Mouse (Mus musculus) lung, embryonic 15.5 days (tissue): ENCODE results near the gene Vps8. TPM values are rescaled to one million over a fixed set of nuclear protein-coding genes. Genes with fewer than 3 reads are reported as not detected.

Experiments used
- ATAC-seq: fragments of 200-750 bp; cut with Nextera tagmentation; 2 replicates; pipeline ENCODE4 v1.8.0; 2017; ENCODE audit warnings: moderate number of reproducible peaks, borderline replicate concordance; ENCODE audit not compliant: low FRiP score, low TSS enrichment; ENCODE audit errors: extremely low read depth
- H3K27ac ChIP-seq: fragments of 300-500 bp; sonication (generic); 2 replicates; pipeline ENCODE4 v1.5.1; 2015; ENCODE audit warnings: moderate library complexity, mild to moderate bottlenecking, inconsistent platforms
- H3K27me3 ChIP-seq: fragments of 300-500 bp; sonication (generic); 2 replicates; pipeline ENCODE4 v1.6.1; 2015; ENCODE audit warnings: inconsistent platforms
- H3K36me3 ChIP-seq: fragments of 300-500 bp; sonication (generic); 2 replicates; pipeline ENCODE4 v1.6.1; 2015; ENCODE audit warnings: inconsistent platforms
- H3K4me1 ChIP-seq: fragments of 300-500 bp; sonication (generic); 2 replicates; pipeline ENCODE4 v1.6.1; 2015; ENCODE audit warnings: inconsistent platforms
- H3K4me2 ChIP-seq: fragments of 300-500 bp; sonication (generic); 2 replicates; pipeline ENCODE4 v1.6.1; 2015; ENCODE audit warnings: inconsistent platforms, mild to moderate bottlenecking, moderate library complexity
- H3K4me3 ChIP-seq: fragments of 300-500 bp; sonication (generic); 2 replicates; pipeline ENCODE4 v1.5.1; 2015; ENCODE audit warnings: mild to moderate bottlenecking, inconsistent platforms
- H3K9ac ChIP-seq: fragments of 300-500 bp; sonication (generic); 2 replicates; pipeline ENCODE4 v1.6.1; 2015; ENCODE audit warnings: inconsistent platforms
- H3K9me3 ChIP-seq: fragments of 300-500 bp; sonication (generic); 2 replicates; pipeline ENCODE4 v1.6.1; 2016; ENCODE audit warnings: inconsistent platforms
- WGBS: fragments of 180-500 bp; shearing (Covaris S2); methylation state at CpG from one replicate; pipeline ENCODE4 v1.1.7; 2015; 5-methylcytosine and 5-hydroxymethylcytosine counted together
- polyA plus RNA-seq: library from polyadenylated mRNA; unstranded; fragments of >200 nt; fragmentation: Nextera tagmentation; extraction: Ambion mirVana; gene quantifications from 2 replicates; pipeline ENCODE4 v1.2.1, GENCODE M21; 2015

Vps8 gene
- 14.3 and 15.5 TPM in 2 replicates for polyA plus RNA-seq

GRCm38 (mm10) chr16:21422645-21423545, at the start of gene Vps8:
TSS of gene Vps8 (plus strand) at chr16:21423118.
- Histone ChIP-seq H3K4me3 (peak within 1 kb of the TSS; percentile 83), H3K36me3 (no peaks in the 10 kb centered on the region), H3K9me3 (no peaks in the 10 kb centered on the region), H3K27ac (peak within 1 kb of the TSS; percentile 86), H3K4me2 (peak within 1 kb of the TSS; percentile 92), H3K9ac (peak within 1 kb of the TSS; percentile 83), H3K27me3 (no peaks in the 10 kb centered on the region), H3K4me1 (peaks cover 11% of the 10 kb centered on the region)
- 1% methylated on average over 71 of the region's 71 CpGs for WGBS
- ATAC-seq: peak; percentile 98

GRCm38 (mm10) chr16:21373316-21373960, 49.5 kb upstream of the Vps8 start:
- Histone ChIP-seq H3K9ac (no peak overlapping the region), H3K4me1 (peaks cover 27% of the 10 kb centered on the region), H3K27me3 (no peaks in the 10 kb centered on the region), H3K4me3 (no peak overlapping the region), H3K27ac (no peak overlapping the region), H3K9me3 (no peaks in the 10 kb centered on the region), H3K4me2 (no peak overlapping the region), H3K36me3 (no peaks in the 10 kb centered on the region)
- no peak for ATAC-seq
- 67% methylated on average over 7 of the region's 7 CpGs for WGBS

GRCm38 (mm10) chr16:21374067-21374466, 48.9 kb upstream of the Vps8 start:
- H3K9ac ChIP-seq: no peak overlapping the region
- H3K27ac ChIP-seq: no peak overlapping the region
- ATAC-seq: no peak
- H3K4me2 ChIP-seq: no peak overlapping the region
- peaks cover 30% of the 10 kb centered on the region for H3K4me1 ChIP-seq
- H3K4me3 ChIP-seq: no peak overlapping the region
- no peaks in the 10 kb centered on the region for H3K9me3 ChIP-seq
- WGBS: 87% methylated on average over 4 of the region's 6 CpGs
- H3K27me3 ChIP-seq: no peaks in the 10 kb centered on the region
- H3K36me3 ChIP-seq: no peaks in the 10 kb centered on the region

- no peak overlapping the region for H3K27ac ChIP-seq
- no peak overlapping the region for H3K9ac ChIP-seq
- WGBS: 85% methylated on average over 8 of the region's 8 CpGs
Measured at GRCm38 (mm10) chr16:21375147-21375546, 47.8 kb upstream of the Vps8 start.

GRCm38 (mm10) chr16:21376316-21376715, 46.6 kb upstream of the Vps8 start:
- Histone ChIP-seq H3K4me3 (no peak overlapping the region), H3K27ac (peak overlapping the region; percentile 89; the same call in 1 of the 2 replicates), H3K4me1 (peaks cover 30% of the 10 kb centered on the region), H3K4me2 (no peak overlapping the region), H3K36me3 (no peaks in the 10 kb centered on the region), H3K9me3 (no peaks in the 10 kb centered on the region), H3K9ac (no peak overlapping the region), H3K27me3 (no peaks in the 10 kb centered on the region)
- ATAC-seq: no peak
- 59% methylated on average over 8 of the region's 8 CpGs for WGBS

More at GRCm38 (mm10) chr16:21375147-21375546, 47.8 kb upstream of the Vps8 start:
- Histone ChIP-seq H3K4me1 (peaks cover 30% of the 10 kb centered on the region), H3K4me3 (no peak overlapping the region), H3K27me3 (no peaks in the 10 kb centered on the region), H3K4me2 (no peak overlapping the region), H3K9me3 (no peaks in the 10 kb centered on the region), H3K36me3 (no peaks in the 10 kb centered on the region)
- ATAC-seq: no peak

GRCm38 (mm10) chr16:21376949-21377604, 45.8 kb upstream of the Vps8 start:
- peak; percentile 38; the same call in 1 of the 2 replicates for ATAC-seq
- H3K36me3 ChIP-seq: no peaks in the 10 kb centered on the region
- no peak overlapping the region for H3K9ac ChIP-seq
- no peaks in the 10 kb centered on the region for H3K9me3 ChIP-seq
- WGBS: 45% methylated on average over 7 of the region's 7 CpGs
- peak overlapping the region; percentile 89 for H3K27ac ChIP-seq
- no peak overlapping the region for H3K4me3 ChIP-seq
- H3K27me3 ChIP-seq: no peaks in the 10 kb centered on the region
- H3K4me1 ChIP-seq: peaks cover 30% of the 10 kb centered on the region
- H3K4me2 ChIP-seq: no peak overlapping the region; the same call in 1 of the 2 replicates

- no peak overlapping the region; the same call in 1 of the 2 replicates for H3K4me2 ChIP-seq
- H3K9ac ChIP-seq: no peak overlapping the region
- H3K4me3 ChIP-seq: no peak overlapping the region
- peaks cover 30% of the 10 kb centered on the region for H3K4me1 ChIP-seq
- ATAC-seq: peak; percentile 67; the same call in 1 of the 2 replicates
- H3K27me3 ChIP-seq: no peaks in the 10 kb centered on the region
- H3K27ac ChIP-seq: peak overlapping the region; percentile 89
- 14% methylated on average over 4 of the region's 4 CpGs for WGBS
- no peaks in the 10 kb centered on the region for H3K9me3 ChIP-seq
- no peaks in the 10 kb centered on the region for H3K36me3 ChIP-seq
Measured at GRCm38 (mm10) chr16:21377605-21377968, 45.3 kb upstream of the Vps8 start.

- WGBS: 76% methylated on average over 1 of the region's 1 CpGs
- H3K36me3 ChIP-seq: no peaks in the 10 kb centered on the region
Measured at GRCm38 (mm10) chr16:21381469-21381868, 41.4 kb upstream of the Vps8 start.

GRCm38 (mm10) chr16:21382152-21382911, 40.6 kb upstream of the Vps8 start:
- no peaks in the 10 kb centered on the region for H3K9me3 ChIP-seq
- no peak overlapping the region for H3K4me2 ChIP-seq
- H3K4me1 ChIP-seq: peaks cover 36% of the 10 kb centered on the region
- H3K36me3 ChIP-seq: no peaks in the 10 kb centered on the region
- no peak overlapping the region for H3K9ac ChIP-seq
- ATAC-seq: no peak
- H3K27ac ChIP-seq: no peak overlapping the region
- H3K4me3 ChIP-seq: no peak overlapping the region
- WGBS: 46% methylated on average over 11 of the region's 11 CpGs
- no peaks in the 10 kb centered on the region for H3K27me3 ChIP-seq

More at GRCm38 (mm10) chr16:21381469-21381868, 41.4 kb upstream of the Vps8 start:
- Histone ChIP-seq H3K4me2 (no peak overlapping the region), H3K4me1 (peaks cover 36% of the 10 kb centered on the region), H3K9ac (no peak overlapping the region), H3K4me3 (no peak overlapping the region), H3K27ac (no peak overlapping the region), H3K27me3 (no peaks in the 10 kb centered on the region), H3K9me3 (no peaks in the 10 kb centered on the region)
- ATAC-seq: no peak

- Histone ChIP-seq H3K36me3 (no peaks in the 10 kb centered on the region), H3K27me3 (no peaks in the 10 kb centered on the region), H3K4me2 (no peak overlapping the region), H3K9ac (no peak overlapping the region), H3K27ac (peak overlapping the region; percentile 90), H3K4me3 (no peak overlapping the region), H3K9me3 (no peaks in the 10 kb centered on the region), H3K4me1 (peaks cover 48% of the 10 kb centered on the region)
- peak; percentile 81 for ATAC-seq
- WGBS: 34% methylated on average over 14 of the region's 14 CpGs
Measured at GRCm38 (mm10) chr16:21385926-21386881, 36.7 kb upstream of the Vps8 start.
